Mouse (Mus musculus): ENCODE measurements at regions not wholly inside any gene's neighbourhood (a gene's known extent, or its start where the extent isn't known, plus 50 kb on each side); places are given as distances from the start of the nearest gene placed in this dataset.

DNA sequence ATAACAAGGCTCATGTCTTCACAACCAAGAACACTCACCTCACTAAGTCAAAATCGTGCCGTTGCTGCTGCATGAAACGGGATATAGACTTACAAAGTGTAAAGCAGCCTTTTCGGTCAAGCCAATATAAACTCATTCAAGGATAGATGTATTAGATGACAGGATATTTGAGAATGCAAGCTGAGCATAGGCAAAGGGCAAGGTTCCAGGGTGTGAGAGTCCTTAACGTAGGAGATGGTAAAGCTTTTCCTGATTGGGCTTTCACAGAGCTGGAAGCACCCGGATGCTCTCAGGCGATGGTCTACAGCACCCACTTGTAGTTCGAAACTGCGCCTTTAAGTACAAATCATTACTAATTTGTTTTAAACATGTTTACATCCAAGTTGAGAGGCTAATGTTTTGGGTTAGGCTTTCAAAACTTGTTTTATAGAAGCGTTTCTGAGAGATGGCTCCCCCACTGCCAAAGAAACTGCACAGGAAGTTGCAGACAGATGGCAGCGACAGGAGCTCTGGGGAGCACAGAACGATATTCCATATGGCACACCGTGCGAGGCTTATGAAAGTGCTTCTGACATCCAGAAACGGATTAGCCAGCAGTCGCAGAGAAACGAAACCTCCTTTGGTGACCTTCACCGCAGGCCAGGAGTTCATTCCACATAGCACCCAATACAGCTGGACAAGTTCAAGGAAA is 54.1 kb upstream of the Rell1 start:
- DNase-seq: no peak

DNA sequence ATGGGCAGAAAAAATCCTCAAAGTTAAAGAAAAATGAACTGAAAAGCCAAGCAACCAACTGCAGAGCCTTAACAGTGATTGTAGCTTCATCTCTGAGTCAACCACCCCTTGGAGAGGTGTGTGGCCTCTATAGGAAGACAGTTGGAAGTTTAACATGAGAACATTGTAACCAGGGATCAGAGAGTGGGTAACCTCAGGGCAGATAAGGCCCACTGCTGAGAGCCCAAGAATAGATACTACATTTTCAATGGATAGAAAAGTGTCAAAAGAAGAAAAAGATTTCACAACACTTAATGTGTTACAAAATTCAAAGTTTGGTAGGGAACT is 54.6 kb upstream of the Rell1 start:
- no peak for DNase-seq

DNA sequence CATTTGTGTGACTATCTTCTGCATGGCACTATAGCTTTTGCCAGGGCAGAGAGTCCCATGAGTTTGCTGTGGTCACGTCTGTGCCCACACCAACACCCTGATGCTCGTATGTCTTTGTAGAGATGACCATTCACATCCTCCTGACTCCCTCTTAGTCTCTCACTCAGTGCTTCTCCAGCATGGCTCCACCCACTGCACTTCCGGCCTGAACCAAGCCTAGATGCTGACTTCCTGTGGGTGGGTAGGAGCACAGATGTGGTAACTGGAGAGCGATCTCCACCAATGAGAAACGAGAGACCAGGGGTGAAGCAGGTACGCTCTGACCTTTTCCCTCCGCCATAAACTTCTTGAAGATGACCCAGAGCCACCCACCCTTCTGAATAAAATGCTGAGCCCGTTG is 55.7 kb upstream of the Rell1 start:
- peak; percentile 46 to 57 for DNase-seq

DNA sequence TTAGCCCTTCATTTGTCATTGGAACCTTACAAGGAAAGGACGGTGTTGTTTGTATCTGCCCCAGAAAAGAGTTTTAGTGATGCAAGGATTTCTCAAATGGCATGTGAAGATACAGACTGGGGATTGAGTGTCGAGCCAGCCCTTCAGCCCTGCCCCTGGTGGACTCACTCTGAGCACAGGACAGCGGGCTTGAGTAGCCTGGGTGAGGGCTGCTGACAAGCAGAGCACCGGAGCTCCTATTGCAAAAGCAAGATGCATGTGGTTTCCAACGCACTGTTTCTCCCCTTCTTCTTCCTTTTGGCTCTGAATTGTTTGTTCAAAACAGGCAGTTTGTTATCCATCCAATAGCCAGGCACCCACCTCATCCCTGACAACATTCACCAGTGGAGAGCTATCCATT is 59.0 kb upstream of the Rell1 start:
- DNase-seq: no peak

DNA sequence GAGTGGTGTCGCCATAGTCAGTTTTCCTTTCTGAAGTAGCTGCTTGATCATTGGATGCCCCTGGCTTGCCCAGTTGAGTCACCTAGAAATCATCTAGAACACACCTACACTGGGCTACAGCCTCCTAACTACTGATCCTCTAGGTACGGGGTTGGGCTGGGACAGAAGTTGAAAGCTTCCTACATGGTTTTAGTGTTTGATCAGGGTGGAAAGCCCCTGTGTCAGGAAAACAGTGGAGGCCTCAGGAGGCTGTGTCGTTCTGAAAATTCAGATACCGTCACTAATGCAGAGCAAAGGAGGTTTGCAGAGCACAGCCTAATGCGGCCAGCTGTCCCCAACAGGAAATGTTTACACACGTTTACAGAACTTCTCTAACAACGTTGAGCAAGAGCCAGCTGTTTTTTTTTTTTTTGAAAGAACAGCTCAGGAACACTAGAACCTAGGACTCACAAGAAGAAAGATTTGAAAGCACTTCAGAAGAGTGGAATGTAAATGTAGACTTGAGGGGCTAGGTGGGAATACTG is 61.0 kb upstream of the Rell1 start:
- no peak for DNase-seq

DNA sequence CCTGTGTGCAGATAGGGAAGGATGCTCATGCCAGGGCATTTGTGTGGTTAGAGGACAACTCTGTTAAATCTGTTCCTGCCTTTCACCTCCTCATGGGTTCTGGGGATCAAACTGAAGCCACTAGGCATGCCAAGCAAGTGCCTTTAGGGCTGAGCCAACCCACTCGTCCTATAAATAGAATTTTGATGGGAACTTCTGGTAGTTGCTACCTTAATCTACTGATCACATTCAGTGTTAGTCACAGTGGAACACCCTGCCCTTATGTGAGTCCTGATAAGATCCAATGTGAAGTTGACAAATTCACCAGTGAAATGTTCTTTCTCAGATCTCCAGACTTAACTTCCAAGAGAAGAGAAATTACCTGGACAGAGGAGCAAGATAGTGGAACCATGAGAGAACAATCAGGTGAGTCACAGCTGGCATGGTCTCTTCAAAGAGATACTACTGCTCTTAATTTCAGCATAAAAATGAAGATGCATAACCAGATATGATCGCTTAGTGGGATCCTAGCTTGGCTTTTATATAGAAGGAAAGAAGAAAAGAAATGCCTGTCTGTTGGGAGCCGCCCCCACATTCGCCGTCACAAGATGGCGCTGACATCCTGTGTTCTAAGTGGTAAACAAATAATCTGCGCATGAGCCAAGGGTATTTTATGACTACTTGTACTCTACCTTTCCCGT is 61.7 kb upstream of the Rell1 start:
- DNase-seq: peak in 1 of 2 experiments; percentile 40

DNA sequence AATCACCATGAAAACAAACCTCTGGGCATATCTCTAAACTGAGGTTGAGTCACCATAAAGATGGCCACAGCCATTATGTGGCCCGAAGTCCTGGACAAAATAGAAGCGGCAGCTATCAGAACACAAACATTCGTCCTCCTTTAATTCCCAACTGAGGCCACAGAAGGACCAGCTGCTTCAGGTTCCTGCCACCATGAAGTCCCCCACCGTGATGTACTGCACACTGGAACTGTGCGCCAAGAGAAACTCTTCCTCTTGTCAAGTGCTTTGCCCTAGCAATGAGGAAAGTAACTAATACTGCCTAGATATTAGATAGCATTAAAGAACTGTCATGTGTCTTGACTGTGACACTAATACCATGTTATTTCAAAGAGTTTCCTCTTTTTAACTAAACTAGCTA is 54.4 kb upstream of the Pgm2 start:
- no peak for DNase-seq

DNA sequence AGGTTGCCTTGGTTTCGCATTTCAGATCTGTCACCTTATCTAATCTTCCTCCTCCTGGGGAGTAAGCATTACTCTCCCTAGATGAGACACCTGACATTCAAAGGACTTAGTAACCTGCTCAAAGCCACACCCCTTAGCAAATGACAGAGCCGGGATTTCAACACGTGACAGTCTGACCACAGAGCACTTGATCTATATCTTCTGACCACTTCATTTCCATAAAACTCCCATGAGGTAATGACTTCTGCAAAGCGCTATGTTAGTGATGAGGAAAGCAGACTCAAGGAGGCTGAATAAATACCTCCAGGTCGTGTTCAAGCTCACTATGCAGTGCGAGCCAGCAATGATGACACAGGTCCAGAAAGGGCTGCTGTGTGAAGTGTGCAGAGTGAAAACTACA is 52.1 kb upstream of the Pgm2 start:
- peak in 1 of 2 experiments; percentile 34 for DNase-seq
